Mouse (Mus musculus) erythroblast, embryonic 14.5 days (primary cell): ENCODE results near the gene Uvrag.

Experiments used
- GATA1 ChIP-seq: IDR thresholded peaks from 2 replicates; pipeline ENCODE4 v1.6.1; 2012; ENCODE audit warnings: low read length, inconsistent platforms, mixed read lengths
- TAL1 ChIP-seq: IDR thresholded peaks from 3 replicates; pipeline ENCODE4 v1.6.1; 2012; ENCODE audit warnings: low read length, inconsistent platforms, mixed read lengths

- TF ChIP-seq TAL1 = no peak
- TF ChIP-seq GATA1 = no peak
Observed at GRCm38 (mm10) chr7:98981423-98981822, 159.5 kb downstream of the Uvrag start.
